Mouse (Mus musculus): Measurements from ENCODE around the gene Adamtsl3.

Gene Adamtsl3

DNA sequence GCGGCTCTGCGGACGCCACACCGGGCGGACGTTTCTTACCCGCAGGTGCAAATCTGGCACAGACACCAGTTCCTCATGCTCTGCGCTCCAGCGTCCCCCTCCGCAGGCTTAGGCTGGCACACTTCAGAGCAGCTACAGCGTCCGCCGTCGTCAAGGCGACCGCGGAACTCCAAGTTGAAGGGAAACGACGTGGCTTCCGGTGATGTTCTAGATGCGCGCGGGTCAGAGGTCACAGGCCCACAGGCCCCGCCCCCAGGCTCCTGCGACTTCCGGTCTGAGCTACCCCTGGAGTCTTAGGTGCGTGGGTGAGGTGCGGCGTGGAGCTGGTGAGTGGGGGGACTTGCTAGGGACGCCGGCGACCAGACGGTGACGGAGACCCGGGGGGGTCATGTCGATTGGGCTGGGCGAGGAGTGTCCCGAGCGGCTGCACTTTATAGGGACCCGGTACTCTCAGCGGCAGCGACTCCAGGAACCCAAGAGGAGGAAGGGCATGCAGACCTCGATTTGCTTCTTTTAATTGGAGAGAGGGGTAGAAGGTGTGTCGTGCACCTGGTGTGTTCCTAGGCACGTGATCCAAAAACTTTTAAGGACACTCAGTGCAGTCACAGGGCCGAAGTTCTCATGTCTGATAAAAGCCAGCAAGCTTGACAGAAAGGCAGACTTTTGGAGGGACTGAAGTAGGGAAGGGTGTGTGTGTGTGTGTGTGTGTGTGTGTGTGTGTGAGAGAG, 313.0 kb downstream of the Adamtsl3 start, which contains the start of the genes Saxo2 and Efl1:
Gene Saxo2 (minus strand): TSS at position 176 of the 728 bp plus-strand sequence.
Gene Efl1 (plus strand): TSS at position 262 of the 728 bp plus-strand sequence.
- DNase-seq (ENCODE audit: low spot score in 2 of 2), result peak; percentile 94 to 96

DNA sequence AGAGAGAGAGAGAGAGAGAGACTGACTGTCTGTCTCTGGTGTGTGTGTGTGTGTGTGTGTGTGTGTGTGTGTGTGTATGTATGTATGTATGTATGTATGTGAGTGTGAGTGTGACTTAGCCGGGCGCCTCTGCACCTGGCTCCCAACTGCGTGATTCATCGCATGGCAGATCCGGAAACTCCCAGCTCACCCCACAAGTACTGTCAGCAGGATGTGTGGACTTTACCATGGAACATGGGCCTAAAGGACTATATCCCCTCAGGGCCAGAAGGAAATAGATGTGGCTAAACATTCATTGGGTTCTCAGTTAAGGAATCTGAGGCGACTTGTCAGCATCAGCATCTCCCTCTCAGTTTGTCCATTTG, 313.6 kb downstream of the Adamtsl3 start:
- DNase-seq (ENCODE audit: low spot score in 2 of 2), result peak; percentile 12 to 26
